Mouse (Mus musculus): ENCODE results near the gene Hpd. TPM values are rescaled to one million over a fixed set of nuclear protein-coding genes. Genes with fewer than 3 reads are reported as not detected.

Hpd gene
- total and polyA plus RNA-seq, 3 experiments: 0.20 TPM; not detected in 2

DNA sequence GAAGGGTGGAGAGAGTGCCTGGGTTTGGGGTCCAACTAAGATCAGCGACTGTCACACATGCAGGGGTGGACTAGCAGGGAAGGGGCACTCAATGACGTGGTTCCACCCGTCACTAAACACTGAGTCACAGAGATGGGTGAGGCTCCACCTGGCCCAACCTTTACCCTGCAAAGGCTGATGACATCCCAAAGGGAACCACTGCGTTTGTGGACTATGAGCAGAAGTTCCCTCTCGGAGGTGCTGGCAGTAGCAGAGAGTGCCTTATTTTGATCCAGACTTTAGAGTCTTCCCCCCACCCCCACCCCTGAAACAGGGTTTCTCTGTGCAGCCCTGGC, 51.7 kb downstream of the Hpd start:
- in situ Hi-C loops (cut with MboI; ENCODE audit: low pct_ligation_motif_present, low pct_unique_long_range_greater_than_20kb, low sequenced_read_pairs) (loop anchor here (5.0 kb wide), 1 partner anchor 68 kb away; no protein-coding TSS in a partner anchor), dilution Hi-C loops (cut with MboI; ENCODE audit: extremely low pct_ligation_motif_present, extremely low pct_unique_long_range_greater_than_20kb, low sequenced_read_pairs) (no loop called here)
- no peak for DNase-seq (ENCODE audit: extremely low read depth)
- peaks cover 18 to 42% of the 10 kb centered on the region in 2 experiments for H3K36me3 ChIP-seq (replicated peaks in 1 of 2; ENCODE audit: control insufficient read depth in 1 of 2, insufficient read depth in 1 of 2, low read length in 1 of 2)
- peaks cover 10 to 84% of the 10 kb centered on the region in 2 experiments for H3K4me1 ChIP-seq (ENCODE audit: control insufficient read depth in 1 of 2, insufficient read depth in 2 of 2)
- H3K4me3 ChIP-seq (replicated peaks in 1 of 3; ENCODE audit: low read depth in 2 of 3, low read length in 2 of 3, poor library complexity in 1 of 3): peak overlapping the region; percentile 72 to 98 (median 79)
- no peaks in the 10 kb centered on the region for H3K9me3 ChIP-seq (replicated peaks; ENCODE audit: low read length)
- peak overlapping the region; percentile 98; the same call in 1 of the 2 replicates for H3K27ac ChIP-seq (ENCODE audit: insufficient read depth, low read depth)
- H3K4me2 ChIP-seq (ENCODE audit: insufficient read depth, low read depth, poor library complexity, severe bottlenecking): peak overlapping the region; percentile 87
- peak overlapping the region; percentile 72 for H3K9ac ChIP-seq (ENCODE audit: insufficient read depth, low read depth)
- TF ChIP-seq MAZ (IDR thresholded peaks at IDR 0.05; ENCODE audit: low read depth, low read length) (no peak), MEF2A (IDR thresholded peaks at IDR 0.05; ENCODE audit: borderline replicate concordance, low read depth, low read length) (no peak), ZKSCAN1 (IDR thresholded peaks at IDR 0.05; ENCODE audit: borderline replicate concordance, low read depth, low read length) (no peak), MYC (IDR thresholded peaks at IDR 0.05; ENCODE audit: low read depth, low read length) (no peak), POLR2A (IDR thresholded peaks at IDR 0.05; ENCODE audit: low read depth, low read length) (no peak), NRF1 (IDR thresholded peaks at IDR 0.05; ENCODE audit: low read depth, low read length) (no peak), BHLHE40 (IDR thresholded peaks at IDR 0.05; ENCODE audit: low read depth, low read length) (no peak)
- H3K27me3 ChIP-seq (replicated peaks): no peaks in the 10 kb centered on the region
- H3K79me2 ChIP-seq (replicated peaks; ENCODE audit: control insufficient read depth, extremely low read depth, insufficient read depth, poor library complexity, severe bottlenecking): peaks cover 47% of the 10 kb centered on the region

DNA sequence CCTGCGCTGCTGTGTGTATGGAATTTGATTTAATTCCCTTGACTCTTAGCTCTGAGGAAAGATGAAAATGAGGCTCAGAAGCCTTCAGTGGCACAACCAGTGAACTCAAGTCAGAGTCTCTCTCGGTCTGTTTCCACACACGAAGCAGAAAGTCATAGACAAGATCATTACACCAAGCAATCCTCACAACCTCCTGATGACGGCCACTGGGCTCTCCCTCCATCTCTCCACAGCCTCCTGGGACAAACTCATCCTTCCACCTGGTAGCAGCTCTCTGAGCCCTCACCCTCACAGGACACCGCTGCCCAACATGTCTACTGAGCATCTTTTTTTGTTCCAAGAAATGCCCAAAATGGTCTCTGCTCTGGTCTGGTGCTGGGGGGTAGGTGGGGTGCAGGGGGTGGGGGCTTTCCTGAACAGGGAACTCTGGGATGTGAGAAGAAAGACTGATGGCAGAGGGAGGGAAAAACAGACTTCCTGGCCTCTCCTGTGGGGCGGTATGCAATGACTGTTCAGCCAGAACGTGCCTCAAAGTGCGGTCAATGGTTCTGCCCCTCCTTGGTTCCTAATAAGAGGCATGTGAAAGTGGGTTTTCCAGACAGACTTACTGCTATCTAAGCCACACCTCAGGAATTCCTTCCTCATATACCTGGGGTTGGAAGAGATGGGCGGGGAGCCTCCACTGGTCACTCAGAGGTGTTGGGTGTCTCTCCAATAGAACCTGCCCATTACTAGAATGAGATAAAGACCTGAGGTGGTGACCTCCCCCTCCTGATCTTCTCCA, 52.3 kb downstream of the Hpd start:
- dilution Hi-C loops (cut with MboI; ENCODE audit: extremely low pct_ligation_motif_present, extremely low pct_unique_long_range_greater_than_20kb, low sequenced_read_pairs): no loop called here

DNA sequence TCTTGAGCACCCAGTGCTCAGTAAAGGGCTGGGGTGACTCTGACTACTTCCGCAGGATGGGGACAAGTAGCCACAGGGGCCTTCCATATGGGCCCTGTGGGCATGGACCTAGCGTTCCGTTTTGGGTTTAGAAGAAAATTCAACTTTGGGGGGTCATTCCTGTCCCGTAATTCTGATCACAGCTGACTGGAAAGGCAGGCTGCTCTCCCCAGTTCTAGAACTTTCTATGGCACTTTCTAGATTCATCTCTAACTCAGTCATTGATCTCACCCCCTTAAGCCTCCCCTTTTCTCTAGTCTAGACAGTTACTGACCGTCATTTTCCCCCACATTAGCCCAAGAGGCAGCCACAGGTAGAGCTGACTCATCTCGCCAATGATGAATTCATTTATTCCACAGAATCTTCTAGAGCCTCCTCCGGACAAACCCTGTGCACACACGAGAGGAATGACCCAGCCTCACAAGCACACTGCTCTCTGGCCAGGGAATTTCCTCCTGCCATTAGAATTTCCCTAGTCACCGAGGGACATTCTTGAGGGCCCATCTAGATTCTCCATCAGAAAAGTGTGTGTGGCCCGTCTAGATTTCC, 53.3 kb downstream of the Hpd start:
- dilution Hi-C loops (cut with MboI; ENCODE audit: extremely low pct_ligation_motif_present, extremely low pct_unique_long_range_greater_than_20kb, low sequenced_read_pairs): no loop called here
- H3K4me2 ChIP-seq (ENCODE audit: insufficient read depth, low read depth, poor library complexity, severe bottlenecking): peak overlapping the region; percentile 87
- DNase-seq (ENCODE audit: extremely low read depth): peak; percentile 73
- H3K27me3 ChIP-seq (replicated peaks): no peaks in the 10 kb centered on the region
- peak overlapping the region; percentile 72 for H3K9ac ChIP-seq (ENCODE audit: insufficient read depth, low read depth)
- in situ Hi-C loops (cut with MboI; ENCODE audit: low pct_ligation_motif_present, low pct_unique_long_range_greater_than_20kb, low sequenced_read_pairs): no loop called here
- no peaks in the 10 kb centered on the region for H3K9me3 ChIP-seq (replicated peaks; ENCODE audit: low read length)
- H3K36me3 ChIP-seq (replicated peaks in 1 of 2; ENCODE audit: control insufficient read depth in 1 of 2, insufficient read depth in 1 of 2, low read length in 1 of 2): peaks cover 10 to 32% of the 10 kb centered on the region in 2 experiments
- peak overlapping the region; percentile 27 to 72 (median 52) for H3K4me3 ChIP-seq (replicated peaks in 1 of 3; ENCODE audit: low read depth in 2 of 3, low read length in 2 of 3, poor library complexity in 1 of 3)
- peak overlapping the region; percentile 98 for H3K27ac ChIP-seq (ENCODE audit: insufficient read depth, low read depth)
- peaks cover 53% of the 10 kb centered on the region for H3K79me2 ChIP-seq (replicated peaks; ENCODE audit: control insufficient read depth, extremely low read depth, insufficient read depth, poor library complexity, severe bottlenecking)
- peaks cover 7 to 80% of the 10 kb centered on the region in 2 experiments for H3K4me1 ChIP-seq (ENCODE audit: control insufficient read depth in 1 of 2, insufficient read depth in 2 of 2)
- no peak for TF ChIP-seq CTCF (conservative IDR thresholded peaks at IDR 0.05 in 1 of 2, IDR thresholded peaks at IDR 0.05 in 1 of 2; ENCODE audit: low read depth in 2 of 2, low read length in 2 of 2)
- TF ChIP-seq JUN (IDR thresholded peaks at IDR 0.05; ENCODE audit: insufficient read depth, low read depth, low read length): peak; percentile 79
- TF ChIP-seq SIN3A (IDR thresholded peaks at IDR 0.05; ENCODE audit: low read length): no peak; the same call in 1 of the 2 replicates
- TF ChIP-seq NRF1 (IDR thresholded peaks at IDR 0.05; ENCODE audit: low read depth, low read length): no peak
- TF ChIP-seq IRF4 (IDR thresholded peaks at IDR 0.05; ENCODE audit: low read depth, low read length): peak; percentile 82
- TF ChIP-seq TCF12 (IDR thresholded peaks at IDR 0.05; ENCODE audit: low read depth, low read length): no peak
- peak; percentile 61 for TF ChIP-seq POLR2A (IDR thresholded peaks at IDR 0.05; ENCODE audit: low read depth, low read length)
- no peak for TF ChIP-seq ZC3H11A (IDR thresholded peaks at IDR 0.05; ENCODE audit: low read depth, low read length)
- TF ChIP-seq USF2 (conservative IDR thresholded peaks at IDR 0.05; ENCODE audit: low read depth, low read length): no peak
- TF ChIP-seq MAFK (IDR thresholded peaks at IDR 0.05; ENCODE audit: insufficient replicate concordance, low read length): peak; percentile 39; the same call in 1 of the 2 replicates
- TF ChIP-seq BHLHE40 (IDR thresholded peaks at IDR 0.05; ENCODE audit: low read depth, low read length): peak; percentile 92
- no peak for TF ChIP-seq GABPA (IDR thresholded peaks at IDR 0.05; ENCODE audit: insufficient replicate concordance, low read depth, low read length)
- no peak for TF ChIP-seq KAT2A (IDR thresholded peaks at IDR 0.05; ENCODE audit: insufficient replicate concordance, low read length)
- TF ChIP-seq ELF1 (IDR thresholded peaks at IDR 0.05; ENCODE audit: low read depth, low read length): peak; percentile 77
- TF ChIP-seq JUND (conservative IDR thresholded peaks at IDR 0.05; ENCODE audit: low read depth, low read length): peak; percentile 68; the same call in 1 of the 2 replicates
- no peak for TF ChIP-seq UBTF (IDR thresholded peaks at IDR 0.05; ENCODE audit: low read depth, low read length)

More for the DNA sequence above, 52.3 kb downstream of the Hpd start:
- H3K36me3 ChIP-seq (replicated peaks in 1 of 2; ENCODE audit: control insufficient read depth in 1 of 2, insufficient read depth in 1 of 2, low read length in 1 of 2): peaks cover 13 to 39% of the 10 kb centered on the region in 2 experiments
- peak overlapping the region; percentile 87 for H3K4me2 ChIP-seq (ENCODE audit: insufficient read depth, low read depth, poor library complexity, severe bottlenecking)
- H3K9ac ChIP-seq (ENCODE audit: insufficient read depth, low read depth): peak overlapping the region; percentile 72
- H3K4me3 ChIP-seq (replicated peaks in 1 of 3; ENCODE audit: low read depth in 2 of 3, low read length in 2 of 3, poor library complexity in 1 of 3): peak overlapping the region; percentile 72 to 98 (median 79)
- H3K9me3 ChIP-seq (replicated peaks; ENCODE audit: low read length): no peaks in the 10 kb centered on the region
- TF ChIP-seq MAX (IDR thresholded peaks at IDR 0.05; ENCODE audit: low read length): peak; percentile 31; the same call in 1 of the 2 replicates
- peak; percentile 59 for TF ChIP-seq BHLHE40 (IDR thresholded peaks at IDR 0.05; ENCODE audit: low read depth, low read length)
- TF ChIP-seq TCF12 (IDR thresholded peaks at IDR 0.05; ENCODE audit: low read depth, low read length): 0 out of 2 replicates have a peak, but pooled peaks have one; percentile 27
- no peak for TF ChIP-seq NRF1 (IDR thresholded peaks at IDR 0.05; ENCODE audit: low read depth, low read length)
- TF ChIP-seq ETS1 (conservative IDR thresholded peaks at IDR 0.05; ENCODE audit: low read depth, low read length): no peak
- TF ChIP-seq ZC3H11A (IDR thresholded peaks at IDR 0.05; ENCODE audit: low read depth, low read length): no peak
- peak overlapping the region; percentile 98 for H3K27ac ChIP-seq (ENCODE audit: insufficient read depth, low read depth)
- H3K4me1 ChIP-seq (ENCODE audit: control insufficient read depth in 1 of 2, insufficient read depth in 2 of 2): peaks cover 7 to 84% of the 10 kb centered on the region in 2 experiments
- H3K79me2 ChIP-seq (replicated peaks; ENCODE audit: control insufficient read depth, extremely low read depth, insufficient read depth, poor library complexity, severe bottlenecking): peaks cover 47% of the 10 kb centered on the region
- DNase-seq (ENCODE audit: extremely low read depth): no peak
- in situ Hi-C loops (cut with MboI; ENCODE audit: low pct_ligation_motif_present, low pct_unique_long_range_greater_than_20kb, low sequenced_read_pairs): loop anchor here (5.0 kb wide), 1 partner anchor 68 kb away; no protein-coding TSS in a partner anchor
- no peaks in the 10 kb centered on the region for H3K27me3 ChIP-seq (replicated peaks)

Measured in CH12.LX (cell line).